In genomic region chr19:23162387-23162809, GRCm38 (mm10) we compare ENCODE assay signal across 10 mouse cellular contexts. TPM values are rescaled to one million over a fixed set of nuclear protein-coding genes. Genes with fewer than 3 reads are reported as not detected.
A peak's percentile ranks its signal among the peaks of the same experiment; 100 is the strongest.
DNase-seq lines count a peak whose midpoint lies in the region; ATAC-seq and TF ChIP-seq lines count a peak whose summit lies in the region.
"Had no signal": no experiment of that assay in that cellular context is flagged by ENCODE, and none has a peak within 500 bp of the region (broad histone marks: within the 10 kb centered on the region; RNA-seq: fewer than 3 reads in every experiment).

No protein-coding gene starts in this region.

- no peak for TF ChIP-seq CTCF in forebrain, postnatal 0 days (IDR thresholded peaks at IDR 0.05; ENCODE audit: low read depth)
- no peak for TF ChIP-seq CTCF in left cerebral cortex, adult 2 months (IDR thresholded peaks at IDR 0.05)

- intact Hi-C loops in left cerebral cortex, adult 2 months (cut with DNase I): no loop called here
- intact Hi-C loops in left cerebral cortex, postnatal 4 days (cut with DNase I): no loop called here

- H3K4me3 ChIP-seq in forebrain, postnatal 0 days (ENCODE audit: low read depth, low read length): no peak overlapping the region
- no peak overlapping the region for H3K4me3 ChIP-seq in forebrain, embryonic 12.5 days (replicated peaks)
- H3K4me3 ChIP-seq in left cerebral cortex, adult 2 months: no peak overlapping the region
- H3K4me3 ChIP-seq in limb, embryonic 12.5 days (replicated peaks): no peak overlapping the region
- H3K4me3 ChIP-seq: hindbrain, embryonic 15.5 days had no signal

- peak overlapping the region; percentile 10; the same call in 1 of the 2 replicates for H3K4me2 ChIP-seq in forebrain, postnatal 0 days (ENCODE audit: low read depth)
- H3K4me2 ChIP-seq in forebrain, embryonic 12.5 days: no peak overlapping the region
- no peak overlapping the region for H3K4me2 ChIP-seq in limb, embryonic 12.5 days
- H3K4me2 ChIP-seq: hindbrain, embryonic 15.5 days had no signal

- H3K27me3 ChIP-seq in forebrain, postnatal 0 days (ENCODE audit: insufficient read depth, low read length): no peaks in the 10 kb centered on the region
- H3K27me3 ChIP-seq in forebrain, embryonic 12.5 days: no peaks in the 10 kb centered on the region
- no peaks in the 10 kb centered on the region for H3K27me3 ChIP-seq in limb, embryonic 12.5 days
- H3K27me3 ChIP-seq: CH12.LX; hindbrain, embryonic 15.5 days had no signal

- H3K27ac ChIP-seq in forebrain, postnatal 0 days (ENCODE audit: low read depth, low read length): no peak overlapping the region
- H3K27ac ChIP-seq in forebrain, embryonic 12.5 days: no peak overlapping the region
- peak overlapping the region; percentile 76 for H3K27ac ChIP-seq in left cerebral cortex, adult 2 months
- H3K27ac ChIP-seq in limb, embryonic 12.5 days: no peak overlapping the region
- H3K27ac ChIP-seq: hindbrain, embryonic 15.5 days had no signal

- ATAC-seq in forebrain, postnatal 0 days: peak; percentile 26; the same call in 1 of the 2 replicates
- ATAC-seq in forebrain, embryonic 12.5 days (ENCODE audit: low FRiP score): no peak
- peak; percentile 24; the same call in 1 of the 2 replicates for ATAC-seq in limb, embryonic 12.5 days (ENCODE audit: insufficient number of reproducible peaks, insufficient read depth, low FRiP score, low TSS enrichment, low read depth)

- no peaks in the 10 kb centered on the region for H3K36me3 ChIP-seq in forebrain, postnatal 0 days (ENCODE audit: insufficient read depth)
- H3K36me3 ChIP-seq in forebrain, embryonic 12.5 days (replicated peaks): no peaks in the 10 kb centered on the region
- no peaks in the 10 kb centered on the region for H3K36me3 ChIP-seq in limb, embryonic 12.5 days
- H3K36me3 ChIP-seq: hindbrain, embryonic 15.5 days had no signal

- DNase-seq in forebrain, postnatal 0 days: no peak
- DNase-seq in left cerebral cortex, adult 2 months (ENCODE audit: extremely low spot score in 1 of 2, low spot score in 2 of 2): peak in 1 of 2 experiments; percentile 53
- no peak for DNase-seq in left cerebral cortex, postnatal 4 days
- DNase-seq in cerebellum, adult 9-10 months: peak; percentile 78
- no peak for DNase-seq in lung, postnatal 10 days
- DNase-seq in layer of hippocampus, adult 9-10 months (ENCODE audit: low spot score): no peak

- peaks cover 5% of the 10 kb centered on the region; the same call in 1 of the 2 replicates for H3K4me1 ChIP-seq in forebrain, postnatal 0 days (ENCODE audit: insufficient read depth)
- H3K4me1 ChIP-seq in forebrain, embryonic 12.5 days: no peaks in the 10 kb centered on the region; the same call in 1 of the 2 replicates
- H3K4me1 ChIP-seq in limb, embryonic 12.5 days (replicated peaks): peaks cover 27% of the 10 kb centered on the region
- H3K4me1 ChIP-seq: hindbrain, embryonic 15.5 days had no signal

- H3K9me3 ChIP-seq in forebrain, postnatal 0 days (ENCODE audit: low read length): no peaks in the 10 kb centered on the region
- no peaks in the 10 kb centered on the region for H3K9me3 ChIP-seq in forebrain, embryonic 12.5 days
- no peaks in the 10 kb centered on the region for H3K9me3 ChIP-seq in limb, embryonic 12.5 days
- H3K9me3 ChIP-seq: hindbrain, embryonic 15.5 days had no signal

- WGBS in forebrain, postnatal 0 days: 19% methylated on average over 8 of the region's 8 CpGs
- 18% methylated on average over 8 of the region's 8 CpGs for WGBS in forebrain, embryonic 12.5 days
- WGBS in limb, embryonic 12.5 days: 27% methylated on average over 8 of the region's 8 CpGs

- no peak overlapping the region for H3K9ac ChIP-seq in forebrain, postnatal 0 days
- H3K9ac ChIP-seq in forebrain, embryonic 12.5 days: no peak overlapping the region
- no peak overlapping the region for H3K9ac ChIP-seq in limb, embryonic 12.5 days (replicated peaks)
- H3K9ac ChIP-seq: hindbrain, embryonic 15.5 days had no signal

RNA-seq across cellular contexts. Expression of gene Klf9, which starts 21.4 kb away (rescaled TPM):
- total RNA-seq in forebrain, postnatal 0 days (2014; rRNA removed): 22.5 and 25.9 TPM in 2 replicates
- 10.2 and 11.4 TPM in 2 replicates for polyA plus RNA-seq in forebrain, postnatal 0 days (2015; fragmentation: Nextera tagmentation; extraction: Ambion mirVana)
- 1.2 and 1.4 TPM in 2 replicates for polyA plus RNA-seq in forebrain, embryonic 12.5 days (2016; fragmentation: Nextera tagmentation; extraction: Ambion mirVana)
- 100 to 1,000 TPM; 200 to 205 TPM for total RNA-seq in left cerebral cortex, adult 2 months (2021)
- total RNA-seq in left cerebral cortex, postnatal 4 days (2021): 10 to 100 TPM; 44.2 to 46.4 TPM
- 2.2 and 2.7 TPM in 2 replicates for polyA plus RNA-seq in limb, embryonic 12.5 days (2016; fragmentation: Nextera tagmentation; extraction: Ambion mirVana)
- total RNA-seq: CH12.LX had no signal
